Mouse (Mus musculus): ENCODE measurements at regions not wholly inside any gene's neighbourhood (a gene's known extent, or its start where the extent isn't known, plus 50 kb on each side); places are given as distances from the start of the nearest gene placed in this dataset.

- TF ChIP-seq FLI1 (IDR thresholded peaks at IDR 0.05; ENCODE audit: low read length) (no peak), GATA1 (IDR thresholded peaks at IDR 0.05; ENCODE audit: borderline replicate concordance, low read length) (no peak)
- Histone ChIP-seq H3K4me3 (replicated peaks) (no peak overlapping the region), H3K27me3 (replicated peaks) (peaks cover 26% of the 10 kb centered on the region), H3K36me3 (replicated peaks; ENCODE audit: low read length) (no peaks in the 10 kb centered on the region), H3K4me1 (no peaks in the 10 kb centered on the region), H3K9me3 (no peaks in the 10 kb centered on the region)
These were observed 132.4 kb upstream of the Topaz1 start for GRCm38 (mm10) chr9:122614579-122615252.

GRCm38 (mm10) chr9:122615351-122615750 lies 131.8 kb upstream of the Topaz1 start:
- no peaks in the 10 kb centered on the region for H3K9me3 ChIP-seq
- H3K4me1 ChIP-seq: no peaks in the 10 kb centered on the region

GRCm38 (mm10) chr9:122617793-122618192 lies 129.4 kb upstream of the Topaz1 start:
- no peaks in the 10 kb centered on the region for H3K9me3 ChIP-seq
- H3K4me3 ChIP-seq (replicated peaks): no peak overlapping the region
- H3K4me1 ChIP-seq: no peaks in the 10 kb centered on the region
- H3K27me3 ChIP-seq (replicated peaks): peaks cover 33% of the 10 kb centered on the region
- H3K36me3 ChIP-seq (replicated peaks; ENCODE audit: low read length): no peaks in the 10 kb centered on the region
- no peak for TF ChIP-seq GATA1 (IDR thresholded peaks at IDR 0.05; ENCODE audit: borderline replicate concordance, low read length)
- no peak for TF ChIP-seq FLI1 (IDR thresholded peaks at IDR 0.05; ENCODE audit: low read length)

More at GRCm38 (mm10) chr9:122615351-122615750, 131.8 kb upstream of the Topaz1 start:
- no peak for TF ChIP-seq GATA1 (IDR thresholded peaks at IDR 0.05; ENCODE audit: borderline replicate concordance, low read length)
- no peak for TF ChIP-seq FLI1 (IDR thresholded peaks at IDR 0.05; ENCODE audit: low read length)
- Histone ChIP-seq H3K4me3 (replicated peaks) (no peak overlapping the region), H3K36me3 (replicated peaks; ENCODE audit: low read length) (no peaks in the 10 kb centered on the region), H3K27me3 (replicated peaks) (peaks cover 29% of the 10 kb centered on the region)

GRCm38 (mm10) chr9:122625081-122625480 lies 122.1 kb upstream of the Topaz1 start:
- Histone ChIP-seq H3K4me3 (replicated peaks) (no peak overlapping the region), H3K9me3 (0 out of 2 replicates have a peak, but pooled peaks cover 4% of the 10 kb centered on the region), H3K36me3 (replicated peaks; ENCODE audit: low read length) (no peaks in the 10 kb centered on the region), H3K4me1 (no peaks in the 10 kb centered on the region), H3K27me3 (replicated peaks) (peaks cover 39% of the 10 kb centered on the region)
- no peak for TF ChIP-seq GATA1 (IDR thresholded peaks at IDR 0.05; ENCODE audit: borderline replicate concordance, low read length)
- TF ChIP-seq FLI1 (IDR thresholded peaks at IDR 0.05; ENCODE audit: low read length): no peak

GRCm38 (mm10) chr9:122626346-122626745 lies 120.8 kb upstream of the Topaz1 start:
- Histone ChIP-seq H3K27me3 (replicated peaks) (peaks cover 40% of the 10 kb centered on the region), H3K4me3 (replicated peaks) (no peak overlapping the region), H3K36me3 (replicated peaks; ENCODE audit: low read length) (no peaks in the 10 kb centered on the region), H3K9me3 (0 out of 2 replicates have a peak, but pooled peaks cover 4% of the 10 kb centered on the region), H3K4me1 (no peaks in the 10 kb centered on the region)
- TF ChIP-seq GATA1 (IDR thresholded peaks at IDR 0.05; ENCODE audit: borderline replicate concordance, low read length): no peak
- TF ChIP-seq FLI1 (IDR thresholded peaks at IDR 0.05; ENCODE audit: low read length): no peak

GRCm38 (mm10) chr9:122629171-122629904 lies 117.8 kb upstream of the Topaz1 start:
- H3K27me3 ChIP-seq (replicated peaks): peaks cover 41% of the 10 kb centered on the region
- no peak overlapping the region for H3K4me3 ChIP-seq (replicated peaks)
- no peak for TF ChIP-seq GATA1 (IDR thresholded peaks at IDR 0.05; ENCODE audit: borderline replicate concordance, low read length)
- TF ChIP-seq FLI1 (IDR thresholded peaks at IDR 0.05; ENCODE audit: low read length): no peak
- H3K36me3 ChIP-seq (replicated peaks; ENCODE audit: low read length): no peaks in the 10 kb centered on the region
- H3K9me3 ChIP-seq: 0 out of 2 replicates have a peak, but pooled peaks cover 2% of the 10 kb centered on the region
- no peaks in the 10 kb centered on the region for H3K4me1 ChIP-seq

- TF ChIP-seq GATA1 (IDR thresholded peaks at IDR 0.05; ENCODE audit: borderline replicate concordance, low read length) (no peak), FLI1 (IDR thresholded peaks at IDR 0.05; ENCODE audit: low read length) (no peak)
- H3K27me3 ChIP-seq (replicated peaks): peaks cover 41% of the 10 kb centered on the region
These were observed 115.4 kb upstream of the Topaz1 start for GRCm38 (mm10) chr9:122631793-122632192.

GRCm38 (mm10) chr9:122633484-122633883 lies 113.7 kb upstream of the Topaz1 start:
- Histone ChIP-seq H3K4me1 (no peaks in the 10 kb centered on the region), H3K4me3 (replicated peaks) (no peak overlapping the region), H3K9me3 (no peaks in the 10 kb centered on the region), H3K27me3 (replicated peaks) (peaks cover 38% of the 10 kb centered on the region), H3K36me3 (replicated peaks; ENCODE audit: low read length) (no peaks in the 10 kb centered on the region)
- no peak for TF ChIP-seq FLI1 (IDR thresholded peaks at IDR 0.05; ENCODE audit: low read length)
- no peak for TF ChIP-seq GATA1 (IDR thresholded peaks at IDR 0.05; ENCODE audit: borderline replicate concordance, low read length)

More at GRCm38 (mm10) chr9:122631793-122632192, 115.4 kb upstream of the Topaz1 start:
- Histone ChIP-seq H3K36me3 (replicated peaks; ENCODE audit: low read length) (no peaks in the 10 kb centered on the region), H3K9me3 (no peaks in the 10 kb centered on the region), H3K4me1 (no peaks in the 10 kb centered on the region), H3K4me3 (replicated peaks) (no peak overlapping the region)

- Histone ChIP-seq H3K27me3 (replicated peaks) (peaks cover 32% of the 10 kb centered on the region), H3K36me3 (replicated peaks; ENCODE audit: low read length) (no peaks in the 10 kb centered on the region), H3K4me1 (no peaks in the 10 kb centered on the region), H3K9me3 (no peaks in the 10 kb centered on the region), H3K4me3 (replicated peaks) (no peak overlapping the region)
- TF ChIP-seq FLI1 (IDR thresholded peaks at IDR 0.05; ENCODE audit: low read length): no peak
- TF ChIP-seq GATA1 (IDR thresholded peaks at IDR 0.05; ENCODE audit: borderline replicate concordance, low read length): no peak
These were observed 111.8 kb upstream of the Topaz1 start for GRCm38 (mm10) chr9:122635138-122635964.

Data from megakaryocyte, embryonic 14.5 days (primary cell).